Mouse (Mus musculus): Measurements from ENCODE around the gene Trrap. TPM values are rescaled to one million over a fixed set of nuclear protein-coding genes. Genes with fewer than 3 reads are reported as not detected.

The Trrap gene
- polyA plus RNA-seq, 1 experiment from 2014 or later: 89.5 TPM

GRCm38 (mm10) chr5:144786464-144786863 lies 18.9 kb downstream of the Trrap start:
- Histone ChIP-seq H3K4me2 (no peak overlapping the region), H3K4me3 (no peak overlapping the region), H3K36me3 (peaks cover 100% of the 10 kb centered on the region), H3K4me1 (no peaks in the 10 kb centered on the region), H3K9me3 (no peaks in the 10 kb centered on the region), H3K27me3 (no peaks in the 10 kb centered on the region), H3K27ac (no peak overlapping the region), H3K9ac (no peak overlapping the region)
- no peak for ATAC-seq (ENCODE audit: insufficient number of reproducible peaks, insufficient read depth, low FRiP score, low TSS enrichment, low read depth)
- 95% methylated on average over 18 of the region's 18 CpGs for WGBS

DNA sequence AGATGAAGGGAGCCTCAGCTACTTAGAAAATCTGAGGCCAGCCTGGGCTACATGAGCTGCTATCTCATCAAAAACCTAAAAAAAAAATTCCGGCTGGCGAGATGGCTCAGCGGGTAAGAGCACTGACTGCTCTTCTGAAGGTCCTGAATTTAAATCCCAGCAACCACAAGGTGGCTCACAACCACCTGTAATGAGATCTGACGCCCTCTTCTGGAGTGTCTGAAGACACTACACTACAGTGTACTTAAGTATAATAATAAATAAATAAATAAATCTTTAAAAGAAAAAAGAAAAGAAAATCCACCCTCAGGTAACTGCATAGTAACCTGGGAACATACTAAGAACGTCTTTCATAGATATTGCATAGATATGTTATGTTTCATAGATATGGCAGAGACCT lies 25.8 kb downstream of the Trrap start:
- H3K9ac ChIP-seq: no peak overlapping the region
- H3K9me3 ChIP-seq: no peaks in the 10 kb centered on the region
- H3K4me3 ChIP-seq: no peak overlapping the region
- no peak overlapping the region for H3K4me2 ChIP-seq
- H3K27ac ChIP-seq: no peak overlapping the region
- H3K4me1 ChIP-seq: no peaks in the 10 kb centered on the region
- H3K36me3 ChIP-seq: peaks cover 100% of the 10 kb centered on the region
- no peak for ATAC-seq (ENCODE audit: insufficient number of reproducible peaks, insufficient read depth, low FRiP score, low TSS enrichment, low read depth)
- no peaks in the 10 kb centered on the region for H3K27me3 ChIP-seq
- 87% methylated on average over 5 of the region's 5 CpGs for WGBS

- Histone ChIP-seq H3K4me3 (no peak overlapping the region), H3K9ac (no peak overlapping the region), H3K4me1 (no peaks in the 10 kb centered on the region), H3K9me3 (no peaks in the 10 kb centered on the region), H3K4me2 (no peak overlapping the region), H3K27me3 (no peaks in the 10 kb centered on the region), H3K36me3 (peaks cover 100% of the 10 kb centered on the region), H3K27ac (no peak overlapping the region)
- WGBS: 80% methylated on average over 6 of the region's 6 CpGs
- ATAC-seq (ENCODE audit: insufficient number of reproducible peaks, insufficient read depth, low FRiP score, low TSS enrichment, low read depth): 0 out of 2 replicates have a peak, but pooled peaks have one; percentile 10
Measured at GRCm38 (mm10) chr5:144794687-144795086, 27.2 kb downstream of the Trrap start.

GRCm38 (mm10) chr5:144797116-144797515 lies 29.6 kb downstream of the Trrap start:
- peaks cover 99% of the 10 kb centered on the region for H3K36me3 ChIP-seq
- H3K4me1 ChIP-seq: no peaks in the 10 kb centered on the region
- no peak overlapping the region for H3K4me2 ChIP-seq
- no peaks in the 10 kb centered on the region for H3K27me3 ChIP-seq
- no peak for ATAC-seq (ENCODE audit: insufficient number of reproducible peaks, insufficient read depth, low FRiP score, low TSS enrichment, low read depth)
- no peak overlapping the region for H3K27ac ChIP-seq
- WGBS: 89% methylated on average over 7 of the region's 7 CpGs
- H3K4me3 ChIP-seq: no peak overlapping the region
- H3K9me3 ChIP-seq: no peaks in the 10 kb centered on the region
- no peak overlapping the region for H3K9ac ChIP-seq

DNA sequence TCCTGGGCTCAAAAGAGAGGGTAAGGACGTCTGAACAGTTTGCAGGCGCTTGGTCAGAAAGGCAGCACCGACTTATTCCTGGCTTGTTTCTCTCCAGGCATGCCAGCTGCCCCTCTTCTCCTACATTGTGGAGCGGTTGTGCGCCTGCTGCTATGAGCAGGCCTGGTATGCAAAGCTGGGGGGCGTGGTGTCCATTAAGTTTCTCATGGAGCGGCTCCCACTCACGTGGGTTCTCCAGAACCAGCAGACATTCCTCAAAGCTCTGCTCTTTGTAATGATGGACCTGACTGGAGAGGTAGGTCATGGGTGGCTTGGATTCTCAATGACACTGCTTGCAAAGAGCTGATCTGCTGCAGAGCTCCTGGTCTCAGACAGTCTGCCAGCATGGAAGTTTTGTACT lies 35.5 kb downstream of the Trrap start:
- Histone ChIP-seq H3K27me3 (no peaks in the 10 kb centered on the region), H3K27ac (no peak overlapping the region), H3K9ac (no peak overlapping the region), H3K4me2 (no peak overlapping the region), H3K4me1 (no peaks in the 10 kb centered on the region), H3K9me3 (no peaks in the 10 kb centered on the region), H3K4me3 (no peak overlapping the region), H3K36me3 (peaks cover 99% of the 10 kb centered on the region)
- ATAC-seq (ENCODE audit: insufficient number of reproducible peaks, insufficient read depth, low FRiP score, low TSS enrichment, low read depth): no peak
- WGBS: 93% methylated on average over 8 of the region's 8 CpGs

- Histone ChIP-seq H3K27me3 (no peaks in the 10 kb centered on the region), H3K9me3 (no peaks in the 10 kb centered on the region), H3K9ac (no peak overlapping the region), H3K4me2 (no peak overlapping the region), H3K4me1 (no peaks in the 10 kb centered on the region), H3K36me3 (peaks cover 99% of the 10 kb centered on the region), H3K4me3 (no peak overlapping the region), H3K27ac (no peak overlapping the region)
- ATAC-seq (ENCODE audit: insufficient number of reproducible peaks, insufficient read depth, low FRiP score, low TSS enrichment, low read depth): no peak
- WGBS: 91% methylated on average over 7 of the region's 7 CpGs
Measured at GRCm38 (mm10) chr5:144804181-144804580, 36.6 kb downstream of the Trrap start.

- Histone ChIP-seq H3K4me3 (no peak overlapping the region), H3K27ac (no peak overlapping the region), H3K9me3 (no peaks in the 10 kb centered on the region), H3K27me3 (no peaks in the 10 kb centered on the region), H3K9ac (no peak overlapping the region), H3K4me2 (no peak overlapping the region), H3K4me1 (no peaks in the 10 kb centered on the region), H3K36me3 (peaks cover 100% of the 10 kb centered on the region)
- 95% methylated on average over 10 of the region's 10 CpGs for WGBS
- no peak for ATAC-seq (ENCODE audit: insufficient number of reproducible peaks, insufficient read depth, low FRiP score, low TSS enrichment, low read depth)
Measured at GRCm38 (mm10) chr5:144806931-144807330, 39.4 kb downstream of the Trrap start.

DNA sequence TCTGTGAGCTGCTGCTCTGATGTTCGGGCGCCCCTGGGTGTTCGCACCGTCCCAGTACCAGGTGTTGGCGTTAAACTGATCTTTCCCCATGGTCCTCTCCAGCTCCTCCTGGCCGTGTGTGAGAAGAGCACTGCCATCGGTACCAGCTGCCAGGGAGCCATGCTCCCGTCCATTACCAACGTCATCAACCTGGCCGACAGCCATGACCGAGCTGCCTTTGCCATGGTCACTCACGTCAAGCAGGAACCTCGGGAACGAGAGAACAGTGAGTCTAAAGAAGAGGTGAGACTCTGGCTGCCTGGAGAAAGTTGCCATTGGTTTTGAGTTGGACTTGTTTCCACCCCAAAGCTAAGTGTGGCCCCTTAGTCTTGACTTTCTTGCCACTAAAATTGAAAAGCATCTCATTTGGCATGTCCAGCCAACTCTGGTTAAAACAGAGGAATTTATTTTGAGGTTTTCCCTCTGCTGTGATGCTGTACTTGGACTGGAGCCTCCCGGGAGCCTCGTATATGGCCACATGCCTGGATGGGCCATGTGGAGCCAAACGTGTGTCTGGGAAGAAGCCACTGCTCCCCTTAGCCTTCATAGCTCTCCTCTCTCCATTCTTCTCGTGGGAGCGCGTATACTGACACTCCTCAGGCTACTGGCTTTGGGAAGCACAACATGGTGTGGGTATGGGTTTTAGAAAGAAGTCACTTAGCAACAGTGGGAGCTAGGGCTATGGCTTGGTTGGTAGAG lies 61.0 kb downstream of the Trrap start:
- ATAC-seq (ENCODE audit: insufficient number of reproducible peaks, insufficient read depth, low FRiP score, low TSS enrichment, low read depth): no peak
- peaks cover 100% of the 10 kb centered on the region for H3K36me3 ChIP-seq
- H3K9ac ChIP-seq: no peak overlapping the region
- H3K4me2 ChIP-seq: no peak overlapping the region
- WGBS: 93% methylated on average over 20 of the region's 20 CpGs
- no peaks in the 10 kb centered on the region for H3K4me1 ChIP-seq
- no peak overlapping the region for H3K4me3 ChIP-seq
- H3K9me3 ChIP-seq: no peaks in the 10 kb centered on the region
- H3K27ac ChIP-seq: no peak overlapping the region
- H3K27me3 ChIP-seq: no peaks in the 10 kb centered on the region

GRCm38 (mm10) chr5:144829631-144830030 lies 62.1 kb downstream of the Trrap start:
- WGBS: 94% methylated on average over 4 of the region's 4 CpGs
- H3K4me1 ChIP-seq: no peaks in the 10 kb centered on the region
- no peak for ATAC-seq (ENCODE audit: insufficient number of reproducible peaks, insufficient read depth, low FRiP score, low TSS enrichment, low read depth)
- H3K4me2 ChIP-seq: no peak overlapping the region
- no peak overlapping the region for H3K9ac ChIP-seq
- H3K36me3 ChIP-seq: peaks cover 100% of the 10 kb centered on the region
- H3K4me3 ChIP-seq: no peak overlapping the region
- H3K27ac ChIP-seq: no peak overlapping the region
- no peaks in the 10 kb centered on the region for H3K27me3 ChIP-seq
- H3K9me3 ChIP-seq: no peaks in the 10 kb centered on the region

DNA sequence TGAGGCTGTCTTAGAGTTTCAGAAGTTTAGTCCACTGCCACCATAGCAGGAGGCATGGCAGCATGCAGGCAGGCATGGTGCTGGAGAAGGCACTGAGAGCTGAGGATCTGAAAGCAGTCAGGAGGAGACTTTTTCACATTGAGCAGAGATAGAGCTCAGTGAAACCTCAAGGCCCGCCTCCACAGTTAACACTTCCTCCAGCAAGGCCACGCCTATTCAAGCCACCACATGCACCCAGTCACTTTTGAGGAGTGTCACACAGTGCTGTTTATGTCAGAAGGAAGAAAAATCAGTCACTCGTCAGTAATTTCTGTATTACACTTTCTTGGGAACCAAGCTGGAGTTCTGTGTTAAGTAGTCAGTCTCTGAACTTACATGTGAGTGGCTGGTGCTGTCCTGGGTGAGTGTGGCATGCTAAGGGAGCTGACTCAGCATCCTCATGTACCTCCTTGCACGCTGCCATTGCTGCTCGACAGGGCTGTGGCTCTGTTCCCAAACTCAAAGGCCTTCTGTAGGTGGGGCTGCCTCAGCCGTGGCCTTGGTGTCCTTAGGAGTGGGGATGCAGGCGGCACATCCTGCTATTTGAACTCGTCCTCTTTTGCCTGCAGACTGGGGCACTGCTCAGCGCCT lies 64.4 kb downstream of the Trrap start:
- Histone ChIP-seq H3K36me3 (peaks cover 100% of the 10 kb centered on the region), H3K4me1 (no peaks in the 10 kb centered on the region), H3K27me3 (no peaks in the 10 kb centered on the region), H3K4me2 (no peak overlapping the region), H3K4me3 (no peak overlapping the region), H3K27ac (no peak overlapping the region), H3K9me3 (no peaks in the 10 kb centered on the region), H3K9ac (no peak overlapping the region)
- WGBS: 88% methylated on average over 9 of the region's 9 CpGs
- ATAC-seq (ENCODE audit: insufficient number of reproducible peaks, insufficient read depth, low FRiP score, low TSS enrichment, low read depth): no peak

- peaks cover 100% of the 10 kb centered on the region for H3K36me3 ChIP-seq
- H3K9me3 ChIP-seq: no peaks in the 10 kb centered on the region
- H3K27ac ChIP-seq: no peak overlapping the region
- WGBS: 89% methylated on average over 3 of the region's 3 CpGs
- no peaks in the 10 kb centered on the region for H3K27me3 ChIP-seq
- no peak overlapping the region for H3K4me2 ChIP-seq
- ATAC-seq (ENCODE audit: insufficient number of reproducible peaks, insufficient read depth, low FRiP score, low TSS enrichment, low read depth): no peak
- no peak overlapping the region for H3K4me3 ChIP-seq
- H3K9ac ChIP-seq: no peak overlapping the region
- no peaks in the 10 kb centered on the region for H3K4me1 ChIP-seq
Measured at GRCm38 (mm10) chr5:144836100-144836499, 68.6 kb downstream of the Trrap start.

DNA sequence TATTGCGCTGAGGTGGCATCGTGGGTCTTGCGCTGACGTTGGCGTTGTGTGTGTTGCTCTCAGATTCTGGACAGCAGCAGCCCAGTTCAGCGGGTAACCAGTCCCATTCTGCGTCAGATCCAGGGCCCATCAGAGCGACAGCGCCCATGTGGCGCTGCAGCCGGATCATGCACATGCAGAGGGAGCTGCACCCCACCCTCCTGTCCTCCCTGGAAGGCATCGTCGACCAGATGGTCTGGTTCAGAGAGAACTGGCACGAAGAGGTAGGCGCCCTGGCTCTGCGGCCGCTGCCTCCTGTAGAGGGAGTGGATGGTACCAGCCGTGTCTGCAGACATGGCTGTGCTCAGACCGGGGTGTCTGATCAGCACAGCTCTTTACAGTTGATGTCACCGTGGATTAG lies 77.8 kb downstream of the Trrap start:
- H3K4me3 ChIP-seq: no peak overlapping the region
- no peak overlapping the region for H3K9ac ChIP-seq
- no peak overlapping the region for H3K4me2 ChIP-seq
- no peak for ATAC-seq (ENCODE audit: insufficient number of reproducible peaks, insufficient read depth, low FRiP score, low TSS enrichment, low read depth)
- H3K4me1 ChIP-seq: no peaks in the 10 kb centered on the region
- H3K27ac ChIP-seq: no peak overlapping the region
- H3K36me3 ChIP-seq: peaks cover 99% of the 10 kb centered on the region
- no peaks in the 10 kb centered on the region for H3K27me3 ChIP-seq
- WGBS: 98% methylated on average over 20 of the region's 20 CpGs
- H3K9me3 ChIP-seq: no peaks in the 10 kb centered on the region

All from embryonic facial prominence, embryonic 13.5 days (tissue).